Comparison of ENCODE assay signal across 17 mouse cellular contexts in the genomic region with DNA sequence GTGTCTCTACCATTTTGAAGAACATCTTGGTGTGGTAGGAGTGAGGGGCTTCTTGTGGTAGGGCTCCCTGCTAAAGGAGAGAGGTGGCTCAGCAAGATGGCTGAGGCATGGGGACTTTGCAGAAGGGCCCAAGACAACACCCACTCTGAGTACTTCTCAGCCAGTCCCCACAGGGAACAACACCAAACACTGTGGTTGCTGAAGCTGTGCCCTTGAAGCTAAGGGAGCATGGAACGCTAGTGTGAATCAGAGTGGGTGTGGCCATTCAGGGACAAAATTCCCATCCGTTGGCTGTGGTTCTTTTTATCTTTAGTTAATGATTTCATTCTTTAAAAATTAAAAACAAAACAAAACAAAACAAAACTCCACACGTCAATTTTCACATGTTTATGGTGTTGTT. TPM values are rescaled to one million over a fixed set of nuclear protein-coding genes. Genes with fewer than 3 reads are reported as not detected.
A peak's percentile ranks its signal among the peaks of the same experiment; 100 is the strongest.
DNase-seq lines count a peak whose midpoint lies in the region.
"Had no signal": no experiment of that assay in that cellular context is flagged by ENCODE, and none has a peak within 500 bp of the region (broad histone marks: within the 10 kb centered on the region; RNA-seq: fewer than 3 reads in every experiment).

No protein-coding gene starts in this region.

- DNase-seq in ovary, adult 18-20 months (ENCODE audit: low spot score), result peak; percentile 58
- DNase-seq in ovary, postnatal 10 days (ENCODE audit: low spot score), result no peak
- DNase-seq in R1 (ENCODE audit: low read depth, low spot score), result peak; percentile 71
- peak; percentile 72 for DNase-seq in adrenal gland, postnatal 14 days
- no peak for DNase-seq in urinary bladder, postnatal 36 days (ENCODE audit: low spot score in 2 of 2)
- no peak for DNase-seq in right cerebral cortex, postnatal 25 days
- DNase-seq in urinary bladder, adult 2 months (ENCODE audit: low spot score), result no peak
- DNase-seq: cerebellum, adult 11 months; cerebellum, adult 9-11 months; gastrocnemius, adult 2 months; heart, adult 2 months; heart, postnatal 10 days; kidney, adult 11 months; kidney, postnatal 14 days; thymus, adult 2 months; thymus, postnatal 4 days had no signal

RNA-seq across cellular contexts. Expression of gene Tspan5, which starts 22.8 kb away (rescaled TPM):
- 38.2 and 39.1 TPM in 2 replicates for total RNA-seq in adrenal gland, postnatal 14 days (2021)
- polyA plus RNA-seq in urinary bladder, adult 2 months (2012; rRNA removed), result 67.1 and 73.3 TPM in 2 replicates
- polyA plus RNA-seq: G1E had no signal

Comparison
In these comparisons a context has a peak if more than half of its experiments do, and no peak if none do; other contexts are left out.
1. DNase-seq: peak in ovary, adult 18-20 months (single experiment), R1 (single experiment) and adrenal gland, postnatal 14 days (single experiment); none in ovary, postnatal 10 days (single experiment), urinary bladder, postnatal 36 days (0 of 2), right cerebral cortex, postnatal 25 days (single experiment) and urinary bladder, adult 2 months (single experiment).